Mouse (Mus musculus) spleen, adult 2 months (tissue): ENCODE measurements at regions not wholly inside any gene's neighbourhood (a gene's known extent, or its start where the extent isn't known, plus 50 kb on each side); places are given as distances from the start of the nearest gene placed in this dataset.

Source experiments
- CTCF ChIP-seq: fragments of 200-500 bp; IDR thresholded peaks from 2 replicates; pipeline ENCODE4 v1.5.1; 2011; ENCODE audit warnings: mild to moderate bottlenecking, inconsistent platforms; ENCODE audit not compliant: insufficient read depth, insufficient read length, insufficient replicate concordance; ENCODE audit errors: extremely low read depth
- POLR2A ChIP-seq: fragments of 200-500 bp; IDR thresholded peaks from 2 replicates; pipeline ENCODE4 v1.6.1; 2011; ENCODE audit warnings: low read depth, low read length, inconsistent platforms

- TF ChIP-seq CTCF (no peak), POLR2A (no peak)
These were observed 241.9 kb downstream of the Arpp21 start for GRCm38 (mm10) chr9:111993844-111994243.
